Mouse (Mus musculus) intestine, postnatal 0 days (tissue): ENCODE data around the gene Rubcn. TPM values are rescaled to one million over a fixed set of nuclear protein-coding genes. Genes with fewer than 3 reads are reported as not detected.

Experiments used
- ATAC-seq: fragments of 200-750 bp; cut with Nextera tagmentation; 2 replicates; pipeline ENCODE4 v1.8.0; 2017; ENCODE audit warnings: mild to moderate bottlenecking, moderate TSS enrichment, moderate library complexity
- H3K27ac ChIP-seq: fragments of 300-500 bp; sonication (generic); 2 replicates; pipeline ENCODE4 v1.5.1; 2014; ENCODE audit warnings: mild to moderate bottlenecking, low read depth, low read length, moderate library complexity
- H3K27me3 ChIP-seq: fragments of 300-500 bp; sonication (generic); replicated peaks from 2 replicates; pipeline ENCODE4 v1.6.1; 2014; ENCODE audit warnings: low read length, mixed read lengths; ENCODE audit not compliant: control insufficient read depth, insufficient read depth
- H3K36me3 ChIP-seq: fragments of 300-500 bp; sonication (generic); 2 replicates; pipeline ENCODE4 v1.6.1; 2014; ENCODE audit warnings: mild to moderate bottlenecking, moderate library complexity; ENCODE audit not compliant: control insufficient read depth, insufficient read depth
- H3K4me1 ChIP-seq: fragments of 300-500 bp; sonication (generic); replicated peaks from 2 replicates; pipeline ENCODE4 v1.6.1; 2014; ENCODE audit warnings: antibody characterized with exemption, low read length, mixed read lengths; ENCODE audit not compliant: control insufficient read depth, insufficient read depth
- H3K4me2 ChIP-seq: fragments of 300-500 bp; sonication (generic); replicated peaks from 2 replicates; pipeline ENCODE4 v1.6.1; 2014; ENCODE audit warnings: low read depth, mild to moderate bottlenecking, moderate library complexity
- H3K4me3 ChIP-seq: fragments of 300-500 bp; sonication (generic); 2 replicates; pipeline ENCODE4 v1.5.1; 2014; ENCODE audit warnings: low read depth, low read length
- H3K9ac ChIP-seq: fragments of 300-500 bp; sonication (generic); 2 replicates; pipeline ENCODE4 v1.6.1; 2014; ENCODE audit warnings: mild to moderate bottlenecking, low read depth, low read length
- H3K9me3 ChIP-seq: fragments of 300-500 bp; sonication (generic); 2 replicates; pipeline ENCODE4 v1.6.1; 2016; ENCODE audit warnings: mixed run types; ENCODE audit not compliant: control insufficient read depth
- CTCF ChIP-seq: sonication (generic); IDR thresholded peaks from 2 replicates; pipeline ENCODE4 v1.5.1; 2016; ENCODE audit warnings: low read depth, mild to moderate bottlenecking, control low read depth, antibody characterized with exemption, moderate library complexity
- WGBS: fragments of 180-500 bp; shearing (Covaris S2); extraction: QIAGEN DNeasy Blood & Tissue Kit; methylation state at CpG from one replicate; pipeline ENCODE4 v1.1.7; 2014; 5-methylcytosine and 5-hydroxymethylcytosine counted together
- polyA plus RNA-seq: library from polyadenylated mRNA; unstranded; fragments of >200 nt; fragmentation: Nextera tagmentation; extraction: Ambion mirVana; gene quantifications from 2 replicates; pipeline ENCODE4 v1.2.1, GENCODE M21; 2015

Rubcn gene
- polyA plus RNA-seq, 1 experiment from 2014 or later, result 8.6 TPM

GRCm38 (mm10) chr16:32825380-32825779 lies 52.2 kb downstream of the Rubcn start:
- ATAC-seq, result no peak
- no peak for TF ChIP-seq CTCF
- Histone ChIP-seq H3K9ac (no peak overlapping the region), H3K27me3 (no peaks in the 10 kb centered on the region), H3K27ac (no peak overlapping the region; the same call in 1 of the 2 replicates), H3K4me1 (no peaks in the 10 kb centered on the region), H3K36me3 (peaks cover 75% of the 10 kb centered on the region), H3K4me2 (no peak overlapping the region), H3K9me3 (no peaks in the 10 kb centered on the region), H3K4me3 (no peak overlapping the region)
- WGBS, result 52% methylated on average over 12 of the region's 12 CpGs

- H3K9me3 ChIP-seq, result no peaks in the 10 kb centered on the region
- peaks cover 68% of the 10 kb centered on the region for H3K36me3 ChIP-seq
- H3K4me1 ChIP-seq, result no peaks in the 10 kb centered on the region
- no peak overlapping the region for H3K9ac ChIP-seq
- no peak overlapping the region for H3K27ac ChIP-seq
- no peaks in the 10 kb centered on the region for H3K27me3 ChIP-seq
- WGBS, result 95% methylated on average over 13 of the region's 13 CpGs
- no peak overlapping the region for H3K4me2 ChIP-seq
- H3K4me3 ChIP-seq, result no peak overlapping the region
- no peak for ATAC-seq
- TF ChIP-seq CTCF, result no peak
Observed at GRCm38 (mm10) chr16:32824061-32824460, 53.5 kb downstream of the Rubcn start.

- H3K4me2 ChIP-seq, result no peak overlapping the region
- TF ChIP-seq CTCF, result no peak
- no peaks in the 10 kb centered on the region for H3K27me3 ChIP-seq
- ATAC-seq, result no peak
- WGBS, result 89% methylated on average over 8 of the region's 8 CpGs
- H3K9ac ChIP-seq, result no peak overlapping the region
- H3K4me3 ChIP-seq, result no peak overlapping the region
- H3K4me1 ChIP-seq, result no peaks in the 10 kb centered on the region
- H3K9me3 ChIP-seq, result no peaks in the 10 kb centered on the region
- H3K36me3 ChIP-seq, result peaks cover 62% of the 10 kb centered on the region
- H3K27ac ChIP-seq, result no peak overlapping the region
Observed at GRCm38 (mm10) chr16:32823487-32823886, 54.1 kb downstream of the Rubcn start.

GRCm38 (mm10) chr16:32822881-32823280 lies 54.7 kb downstream of the Rubcn start:
- Histone ChIP-seq H3K9ac (no peak overlapping the region), H3K4me2 (no peak overlapping the region), H3K4me1 (no peaks in the 10 kb centered on the region), H3K4me3 (no peak overlapping the region), H3K9me3 (no peaks in the 10 kb centered on the region), H3K27me3 (no peaks in the 10 kb centered on the region), H3K27ac (no peak overlapping the region), H3K36me3 (peaks cover 56% of the 10 kb centered on the region)
- no peak for ATAC-seq
- 83% methylated on average over 5 of the region's 5 CpGs for WGBS
- TF ChIP-seq CTCF, result no peak

- H3K9ac ChIP-seq, result no peak overlapping the region
- H3K27ac ChIP-seq, result peak overlapping the region; percentile 21; the same call in 1 of the 2 replicates
Observed at GRCm38 (mm10) chr16:32822450-32822827, 55.1 kb downstream of the Rubcn start.

GRCm38 (mm10) chr16:32821772-32822449 lies 55.7 kb downstream of the Rubcn start:
- Histone ChIP-seq H3K4me1 (no peaks in the 10 kb centered on the region), H3K9ac (no peak overlapping the region), H3K27ac (peak overlapping the region; percentile 21; the same call in 1 of the 2 replicates), H3K27me3 (no peaks in the 10 kb centered on the region), H3K9me3 (no peaks in the 10 kb centered on the region), H3K4me2 (no peak overlapping the region), H3K36me3 (peaks cover 47% of the 10 kb centered on the region), H3K4me3 (no peak overlapping the region)
- WGBS, result 49% methylated on average over 10 of the region's 10 CpGs
- TF ChIP-seq CTCF, result no peak
- ATAC-seq, result peak; percentile 74

More at GRCm38 (mm10) chr16:32822450-32822827, 55.1 kb downstream of the Rubcn start:
- Histone ChIP-seq H3K36me3 (peaks cover 52% of the 10 kb centered on the region), H3K27me3 (no peaks in the 10 kb centered on the region), H3K4me1 (no peaks in the 10 kb centered on the region), H3K4me3 (no peak overlapping the region), H3K4me2 (no peak overlapping the region), H3K9me3 (no peaks in the 10 kb centered on the region)
- no peak for TF ChIP-seq CTCF
- ATAC-seq, result no peak
- WGBS, result 66% methylated on average over 6 of the region's 6 CpGs
